Mouse (Mus musculus) ES-Bruce4 (cell line): ENCODE data around the gene Serpina1a.
"Not testable (repeated sequence)": the region's sequence is repeated elsewhere in the genome, so short reads cannot be mapped to it uniquely, and the experiment has no call there.

Source experiments
- CTCF ChIP-seq: IDR thresholded peaks from one replicate; pipeline ENCODE4 v1.8.1; 2011; ENCODE audit warnings: low read depth, low read length
- EP300 ChIP-seq: IDR thresholded peaks from 2 replicates; pipeline ENCODE4 v1.6.1; 2011; ENCODE audit warnings: low read depth, low read length; ENCODE audit not compliant: insufficient read depth
- POLR2A ChIP-seq: IDR thresholded peaks from one replicate; pipeline ENCODE4 v1.8.1; 2011; ENCODE audit warnings: low read length; ENCODE audit not compliant: insufficient read depth

DNA sequence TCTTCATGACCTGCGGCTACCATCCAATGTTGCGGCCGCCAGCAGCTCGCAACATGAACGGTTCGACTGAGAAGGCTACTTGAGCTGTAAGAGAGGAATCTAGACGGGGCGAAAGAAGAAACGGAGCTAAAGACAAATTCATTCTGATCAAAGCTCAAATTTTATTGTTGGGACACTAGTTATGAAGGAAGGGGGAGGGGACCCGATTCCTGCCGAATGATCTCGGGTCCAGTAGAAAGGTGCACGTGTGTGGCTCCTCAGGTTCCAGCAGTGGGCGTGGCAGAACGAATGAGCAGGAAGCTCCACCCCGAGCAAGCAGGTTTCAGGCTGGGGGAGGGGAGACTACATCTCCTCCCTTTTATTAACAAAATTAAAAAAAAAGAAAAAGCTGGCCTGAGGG is 45.8 kb upstream of the Serpina1a start:
- not testable (repeated sequence) for TF ChIP-seq CTCF, POLR2A, EP300
